Mouse (Mus musculus) liver, adult 2 months (tissue): Measurements from ENCODE around the gene Oxa1l.

ENCODE experiments used
- CTCF ChIP-seq: fragments of 200-500 bp; IDR thresholded peaks from 2 replicates; pipeline ENCODE4 v1.5.1; 2011; ENCODE audit warnings: low read depth, low read length, control low read depth
- POLR2A ChIP-seq: fragments of 200-500 bp; IDR thresholded peaks from 2 replicates; pipeline ENCODE4 v1.6.1; 2011; ENCODE audit warnings: low read length, control low read depth; ENCODE audit not compliant: insufficient read depth; ENCODE audit errors: extremely low read depth

GRCm38 (mm10) chr14:54332176-54333074 is 28.2 kb upstream of the Oxa1l start:
- no peak for TF ChIP-seq POLR2A
- TF ChIP-seq CTCF: no peak
